19 mouse cellular contexts compared by ENCODE assay signal in genomic region chr2:69051596-69051995, GRCm38 (mm10).
"Had no signal": no experiment of that assay in that cellular context is flagged by ENCODE, and none has a peak within 500 bp of the region (broad histone marks: within the 10 kb centered on the region; RNA-seq: fewer than 3 reads in every experiment).

No protein-coding gene starts in this region.

- ATAC-seq: midbrain, embryonic 16.5 days had no signal

- H3K9ac ChIP-seq: lung, embryonic 14.5 days; midbrain, embryonic 12.5 days; neural tube, embryonic 13.5 days; neural tube, embryonic 15.5 days; stomach, embryonic 15.5 days had no signal

- H3K4me3 ChIP-seq: midbrain, embryonic 10.5 days; midbrain, embryonic 12.5 days; myocyte; neural tube, embryonic 13.5 days; neural tube, embryonic 15.5 days; stomach, embryonic 15.5 days had no signal

- H3K36me3 ChIP-seq: midbrain, embryonic 10.5 days; midbrain, embryonic 12.5 days; neural tube, embryonic 15.5 days; stomach, embryonic 15.5 days had no signal

- H3K27me3 ChIP-seq: neural tube, embryonic 13.5 days; neural tube, embryonic 15.5 days; stomach, embryonic 15.5 days had no signal

- H3K27ac ChIP-seq: midbrain, embryonic 10.5 days; midbrain, embryonic 12.5 days; neural tube, embryonic 13.5 days; neural tube, embryonic 15.5 days; stomach, embryonic 15.5 days; stomach, postnatal 0 days had no signal

- H3K4me2 ChIP-seq: lung, embryonic 14.5 days; midbrain, embryonic 12.5 days; neural tube, embryonic 13.5 days; neural tube, embryonic 15.5 days; stomach, embryonic 15.5 days had no signal

- H3K4me1 ChIP-seq: midbrain, embryonic 12.5 days had no signal

- DNase-seq: lung, adult 18-20 months; lung, embryonic 14.5 days; lung, postnatal 10 days; lung, postnatal 4 days; midbrain, embryonic 14.5 days; retina, postnatal 1 day; right cerebral cortex, adult 18-20 months; right cerebral cortex, postnatal 14 days; thymus, adult 2 months; thymus, postnatal 25 days; thymus, postnatal 4 days had no signal

- H3K9me3 ChIP-seq: midbrain, embryonic 10.5 days; midbrain, embryonic 12.5 days; neural tube, embryonic 13.5 days; neural tube, embryonic 15.5 days; stomach, embryonic 15.5 days had no signal
